Mouse (Mus musculus) olfactory bulb, adult 2 months (tissue): ENCODE data around the gene Polh.

ENCODE experiments used
- CTCF ChIP-seq: fragments of 200-500 bp; IDR thresholded peaks from 2 replicates; pipeline ENCODE4 v1.5.1; 2012; ENCODE audit warnings: low read depth, mild to moderate bottlenecking, low read length, moderate library complexity; ENCODE audit not compliant: insufficient read depth
- POLR2A ChIP-seq: fragments of 200-500 bp; IDR thresholded peaks from 2 replicates; pipeline ENCODE4 v1.6.1; 2012; ENCODE audit warnings: mild to moderate bottlenecking, low read depth, low read length, moderate library complexity; ENCODE audit not compliant: insufficient read depth

- no peak for TF ChIP-seq POLR2A
- no peak for TF ChIP-seq CTCF
Measured at GRCm38 (mm10) chr17:46139872-46140271, 62.6 kb downstream of the Polh start.
